Mouse (Mus musculus) liver, embryonic 11.5 days (tissue): ENCODE measurements around the gene Cacnb4. TPM values are rescaled to one million over a fixed set of nuclear protein-coding genes. Genes with fewer than 3 reads are reported as not detected.

Experiments
- ATAC-seq: fragments of 200-750 bp; cut with Nextera tagmentation; replicated peaks from 2 replicates; pipeline ENCODE4 v1.8.0; 2017; ENCODE audit warnings: moderate number of reproducible peaks, mild to moderate bottlenecking, moderate TSS enrichment, moderate library complexity; ENCODE audit not compliant: low FRiP score
- DNase-seq: peaks from one replicate; pipeline ENCODE4 v3.0.0-alpha.2; 2017; ENCODE audit warnings: low spot score
- H3K27ac ChIP-seq: fragments of 300-500 bp; sonication (generic); 2 replicates; pipeline ENCODE4 v1.5.1; 2014; ENCODE audit warnings: mild to moderate bottlenecking, low read depth, low read length, control low read depth
- H3K27me3 ChIP-seq: fragments of 300-500 bp; sonication (generic); replicated peaks from 2 replicates; pipeline ENCODE4 v1.6.1; 2014; ENCODE audit warnings: low read length, mixed read lengths; ENCODE audit not compliant: control insufficient read depth, insufficient read depth
- H3K36me3 ChIP-seq: fragments of 300-500 bp; sonication (generic); 2 replicates; pipeline ENCODE4 v1.6.1; 2014; ENCODE audit warnings: mild to moderate bottlenecking, low read length, moderate library complexity, mixed read lengths; ENCODE audit not compliant: control insufficient read depth, insufficient read depth
- H3K4me1 ChIP-seq: fragments of 300-500 bp; sonication (generic); replicated peaks from 2 replicates; pipeline ENCODE4 v1.6.1; 2014; ENCODE audit warnings: low read length, mixed read lengths; ENCODE audit not compliant: control insufficient read depth, insufficient read depth
- H3K4me2 ChIP-seq: fragments of 300-500 bp; sonication (generic); 2 replicates; pipeline ENCODE4 v1.6.1; 2014; ENCODE audit warnings: mild to moderate bottlenecking, control low read depth, moderate library complexity
- H3K4me3 ChIP-seq: fragments of 300-500 bp; sonication (generic); 2 replicates; pipeline ENCODE4 v1.5.1; 2014; ENCODE audit warnings: low read depth, low read length, control low read depth
- H3K9ac ChIP-seq: fragments of 300-500 bp; sonication (generic); 2 replicates; pipeline ENCODE4 v1.6.1; 2014; ENCODE audit warnings: low read depth, low read length, control low read depth
- H3K9me3 ChIP-seq: fragments of 300-500 bp; sonication (generic); 2 replicates; pipeline ENCODE4 v1.6.1; 2016; ENCODE audit warnings: low read length, inconsistent platforms, mixed read lengths; ENCODE audit not compliant: control insufficient read depth
- WGBS: fragments of 180-500 bp; shearing (Covaris S2); extraction: QIAGEN DNeasy Blood & Tissue Kit; methylation state at CpG from one replicate; pipeline ENCODE4 v1.1.7; 2014; 5-methylcytosine and 5-hydroxymethylcytosine counted together
- polyA plus RNA-seq: library from polyadenylated mRNA; unstranded; fragments of >200 nt; fragmentation: Nextera tagmentation; extraction: Ambion mirVana; gene quantifications from 2 replicates; pipeline ENCODE4 v1.2.1, GENCODE M21; 2014

Gene Cacnb4
- polyA plus RNA-seq, 1 experiment from 2014 or later, result 0.69 TPM

DNA sequence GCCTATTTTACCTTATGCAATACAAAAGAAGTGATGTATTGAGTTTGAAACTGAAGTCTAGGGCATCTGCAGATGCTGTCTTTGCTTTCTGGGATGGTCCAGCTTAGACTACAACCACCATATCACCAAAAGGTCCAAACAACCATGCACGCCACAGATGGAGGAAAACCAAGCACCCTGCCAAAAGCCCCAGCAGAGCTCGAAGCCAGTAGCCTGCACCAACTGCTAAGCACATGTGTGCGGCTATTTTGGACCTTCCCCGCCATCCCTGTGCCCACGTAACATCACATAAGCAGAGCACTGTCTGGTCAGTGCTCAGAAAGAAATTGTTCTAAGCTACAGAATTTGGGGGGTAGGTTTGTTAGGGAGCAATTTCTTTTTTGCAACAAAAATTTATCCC lies 5.9 kb downstream of the Cacnb4 start:
- DNase-seq, result no peak

DNA sequence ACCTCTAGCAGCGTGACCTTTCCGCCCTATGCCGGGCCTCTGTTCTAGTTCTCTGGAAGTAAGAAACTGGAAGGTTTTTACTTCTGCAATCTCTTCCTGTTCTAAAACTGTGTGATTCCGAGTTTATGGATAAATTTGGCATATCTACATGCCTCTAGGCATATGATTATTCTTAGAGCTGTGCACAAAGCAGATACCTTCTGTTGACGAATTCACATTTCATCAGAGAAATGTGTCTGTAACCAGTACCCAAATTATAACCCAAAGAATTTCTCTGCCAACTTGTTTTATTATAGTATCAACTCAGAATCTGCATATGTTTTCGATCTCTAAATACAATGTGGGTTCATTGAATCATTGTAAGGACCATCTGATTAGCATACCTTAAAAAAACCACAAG lies 8.2 kb downstream of the Cacnb4 start:
- WGBS, result 83% methylated on average over 6 of the region's 6 CpGs
- no peak for ATAC-seq
- H3K9me3 ChIP-seq, result no peaks in the 10 kb centered on the region
- no peak overlapping the region for H3K4me2 ChIP-seq
- DNase-seq, result no peak
- H3K4me3 ChIP-seq, result no peak overlapping the region
- no peak overlapping the region for H3K9ac ChIP-seq
- no peaks in the 10 kb centered on the region for H3K36me3 ChIP-seq
- H3K27me3 ChIP-seq, result peaks cover 9% of the 10 kb centered on the region
- no peak overlapping the region for H3K27ac ChIP-seq
- H3K4me1 ChIP-seq, result no peaks in the 10 kb centered on the region

More for the DNA sequence above, 5.9 kb downstream of the Cacnb4 start:
- no peaks in the 10 kb centered on the region for H3K36me3 ChIP-seq
- no peak overlapping the region for H3K27ac ChIP-seq
- WGBS, result 82% methylated on average over 5 of the region's 5 CpGs
- H3K27me3 ChIP-seq, result peaks cover 21% of the 10 kb centered on the region
- no peak overlapping the region for H3K4me3 ChIP-seq
- no peaks in the 10 kb centered on the region for H3K9me3 ChIP-seq
- no peak overlapping the region for H3K9ac ChIP-seq
- H3K4me2 ChIP-seq, result no peak overlapping the region
- no peaks in the 10 kb centered on the region; the same call in 1 of the 2 replicates for H3K4me1 ChIP-seq
- no peak for ATAC-seq

DNA sequence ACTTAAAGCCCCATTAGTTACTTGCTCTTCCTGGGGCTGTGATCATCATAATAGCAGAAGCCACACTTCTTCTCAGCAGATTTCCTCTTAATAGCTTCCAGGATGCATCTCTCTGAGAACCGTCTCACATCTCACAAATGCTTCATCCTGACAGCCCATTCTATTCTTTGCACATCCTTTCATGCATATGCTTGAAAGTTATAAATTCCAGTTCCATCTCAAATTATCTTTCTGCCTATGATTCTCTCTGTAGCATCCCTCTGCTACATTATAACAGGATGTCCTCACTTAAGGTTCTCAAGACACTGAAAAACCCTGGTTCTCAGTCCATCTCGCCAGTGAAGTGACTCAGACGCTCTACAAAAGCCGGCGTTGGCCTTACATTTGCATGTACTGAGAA lies 19.9 kb downstream of the Cacnb4 start:
- H3K36me3 ChIP-seq, result no peaks in the 10 kb centered on the region
- H3K27ac ChIP-seq, result no peak overlapping the region
- no peak overlapping the region for H3K4me2 ChIP-seq
- WGBS, result 85% methylated on average over 5 of the region's 5 CpGs
- ATAC-seq, result no peak
- peaks cover 7% of the 10 kb centered on the region; the same call in 1 of the 2 replicates for H3K27me3 ChIP-seq
- DNase-seq, result no peak
- no peaks in the 10 kb centered on the region for H3K4me1 ChIP-seq
- H3K9me3 ChIP-seq, result no peaks in the 10 kb centered on the region
- no peak overlapping the region for H3K9ac ChIP-seq
- no peak overlapping the region for H3K4me3 ChIP-seq

- ATAC-seq (no peak), DNase-seq (no peak)
- Histone ChIP-seq H3K4me3 (no peak overlapping the region), H3K4me2 (no peak overlapping the region), H3K9me3 (no peaks in the 10 kb centered on the region), H3K9ac (no peak overlapping the region), H3K4me1 (no peaks in the 10 kb centered on the region), H3K36me3 (no peaks in the 10 kb centered on the region), H3K27ac (no peak overlapping the region), H3K27me3 (no peaks in the 10 kb centered on the region)
- WGBS, result 59% methylated on average over 4 of the region's 4 CpGs
Observed at GRCm38 (mm10) chr2:52654541-52654940, 22.1 kb downstream of the Cacnb4 start.

GRCm38 (mm10) chr2:52651547-52651946 lies 25.1 kb downstream of the Cacnb4 start:
- Histone ChIP-seq H3K36me3 (no peaks in the 10 kb centered on the region), H3K4me1 (no peaks in the 10 kb centered on the region), H3K9me3 (no peaks in the 10 kb centered on the region), H3K27ac (no peak overlapping the region), H3K4me2 (no peak overlapping the region), H3K4me3 (no peak overlapping the region), H3K9ac (no peak overlapping the region), H3K27me3 (no peaks in the 10 kb centered on the region)
- no peak for DNase-seq
- WGBS, result 84% methylated on average over 6 of the region's 6 CpGs
- no peak for ATAC-seq

- no peak overlapping the region for H3K9ac ChIP-seq
- H3K27me3 ChIP-seq, result no peaks in the 10 kb centered on the region
- no peak overlapping the region for H3K27ac ChIP-seq
- H3K4me1 ChIP-seq, result no peaks in the 10 kb centered on the region
- H3K4me3 ChIP-seq, result no peak overlapping the region
- H3K9me3 ChIP-seq, result no peaks in the 10 kb centered on the region
- no peaks in the 10 kb centered on the region for H3K36me3 ChIP-seq
- ATAC-seq (no peak), DNase-seq (no peak)
- H3K4me2 ChIP-seq, result no peak overlapping the region
- 76% methylated on average over 8 of the region's 8 CpGs for WGBS
Observed at GRCm38 (mm10) chr2:52647255-52647998, 29.2 kb downstream of the Cacnb4 start.

DNA sequence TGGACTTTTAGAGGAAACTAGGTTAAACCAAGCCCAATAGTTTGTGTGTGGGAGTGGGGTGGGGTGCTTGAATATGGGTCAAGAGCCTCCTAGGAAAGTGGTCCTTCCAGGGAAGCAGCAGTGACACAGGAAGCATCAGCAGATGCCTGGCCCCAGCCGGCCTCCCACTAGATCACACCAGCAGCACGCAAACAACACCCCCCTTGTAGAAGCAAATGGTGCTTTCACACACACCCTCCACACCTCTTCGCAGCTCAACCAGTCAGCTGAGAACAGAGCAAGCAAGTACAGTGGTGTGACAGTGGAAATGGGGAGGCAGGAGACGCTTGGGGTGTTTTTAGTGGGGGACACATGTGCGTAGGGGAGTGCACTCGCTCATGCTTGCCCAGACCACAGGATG lies 33.0 kb downstream of the Cacnb4 start:
- WGBS, result 60% methylated on average over 6 of the region's 6 CpGs
- Histone ChIP-seq H3K27ac (no peak overlapping the region), H3K4me2 (no peak overlapping the region), H3K27me3 (no peaks in the 10 kb centered on the region), H3K4me1 (no peaks in the 10 kb centered on the region), H3K9me3 (no peaks in the 10 kb centered on the region), H3K4me3 (no peak overlapping the region), H3K9ac (no peak overlapping the region), H3K36me3 (no peaks in the 10 kb centered on the region)
- no peak for ATAC-seq
- no peak for DNase-seq

DNA sequence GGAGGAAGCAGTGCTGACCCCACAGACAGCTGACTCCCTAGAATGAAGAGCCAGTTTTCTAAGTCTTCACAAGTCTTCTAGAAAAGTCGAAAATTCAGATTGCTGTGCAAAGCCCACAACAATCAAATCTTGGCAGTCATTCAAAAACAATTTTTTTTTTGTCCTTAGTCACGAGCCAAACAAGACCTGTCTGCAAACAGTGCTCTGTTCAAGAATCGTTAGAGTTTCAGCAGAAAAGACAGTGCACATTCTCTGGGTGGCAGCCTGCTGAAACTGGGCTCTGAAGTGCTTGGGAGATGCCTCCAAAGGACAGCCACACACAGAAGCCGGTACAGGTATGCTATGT lies 37.1 kb downstream of the Cacnb4 start:
- Histone ChIP-seq H3K27me3 (no peaks in the 10 kb centered on the region), H3K9me3 (no peaks in the 10 kb centered on the region), H3K4me2 (no peak overlapping the region), H3K27ac (no peak overlapping the region), H3K4me3 (no peak overlapping the region), H3K36me3 (no peaks in the 10 kb centered on the region), H3K4me1 (no peaks in the 10 kb centered on the region), H3K9ac (no peak overlapping the region)
- ATAC-seq (no peak), DNase-seq (no peak)
- 67% methylated on average over 4 of the region's 4 CpGs for WGBS

DNA sequence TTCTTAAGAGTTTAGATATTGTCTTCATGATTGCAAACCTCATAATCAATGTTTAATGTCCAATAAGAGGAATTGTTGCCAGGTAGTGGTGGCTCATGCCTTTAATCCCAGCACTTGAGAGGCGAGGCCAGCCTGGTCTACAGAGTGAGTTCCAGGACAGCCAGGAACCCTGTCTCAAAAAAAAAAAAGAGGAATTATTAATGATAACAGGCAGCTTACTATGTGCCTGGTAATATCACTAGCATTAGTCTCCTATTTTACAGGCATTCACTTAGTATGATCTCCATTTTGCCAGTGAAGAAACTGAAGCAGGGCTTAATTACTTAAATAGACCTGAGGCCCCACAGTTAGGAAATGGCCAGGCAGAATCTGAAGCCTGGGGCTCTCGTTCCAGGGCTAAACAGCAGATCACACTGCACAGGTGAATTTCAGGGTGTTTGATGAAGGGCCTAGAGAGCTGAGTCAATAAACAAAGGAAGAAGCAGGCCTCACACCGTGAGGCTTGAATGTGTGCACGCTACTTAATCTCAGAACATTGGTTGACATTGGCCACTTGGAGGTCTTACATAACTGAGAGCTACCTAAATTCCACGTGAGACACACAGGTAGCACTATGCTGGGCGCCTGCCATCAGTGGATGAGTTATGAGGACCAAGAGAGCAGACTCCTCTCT lies 37.6 kb downstream of the Cacnb4 start:
- no peak overlapping the region for H3K27ac ChIP-seq
- no peaks in the 10 kb centered on the region for H3K27me3 ChIP-seq
- H3K4me2 ChIP-seq, result no peak overlapping the region
- no peak overlapping the region for H3K9ac ChIP-seq
- no peaks in the 10 kb centered on the region for H3K36me3 ChIP-seq
- DNase-seq (no peak), ATAC-seq (no peak)
- no peaks in the 10 kb centered on the region for H3K9me3 ChIP-seq
- no peaks in the 10 kb centered on the region for H3K4me1 ChIP-seq
- H3K4me3 ChIP-seq, result no peak overlapping the region
- WGBS, result 65% methylated on average over 6 of the region's 6 CpGs
